Mouse (Mus musculus) neural tube, embryonic 12.5 days (tissue): ENCODE measurements around the gene Ptgfr. TPM values are rescaled to one million over a fixed set of nuclear protein-coding genes. Genes with fewer than 3 reads are reported as not detected.
A peak's percentile ranks its signal among the peaks of the same experiment; 100 is the strongest.

Experiments used
- ATAC-seq: fragments of 200-750 bp; cut with Nextera tagmentation; 2 replicates; pipeline ENCODE4 v1.8.0; 2017; ENCODE audit warnings: low read depth, mild to moderate bottlenecking, moderate TSS enrichment, moderate library complexity; ENCODE audit not compliant: low FRiP score
- H3K27ac ChIP-seq: fragments of 300-500 bp; sonication (generic); 2 replicates; pipeline ENCODE4 v1.5.1; 2016
- H3K27me3 ChIP-seq: fragments of 300-500 bp; sonication (generic); replicated peaks from 2 replicates; pipeline ENCODE4 v1.6.1; 2016; ENCODE audit warnings: mild to moderate bottlenecking
- H3K36me3 ChIP-seq: fragments of 300-500 bp; sonication (generic); 2 replicates; pipeline ENCODE4 v1.6.1; 2016; ENCODE audit warnings: mild to moderate bottlenecking
- H3K4me1 ChIP-seq: fragments of 300-500 bp; sonication (generic); 2 replicates; pipeline ENCODE4 v1.6.1; 2016
- H3K4me2 ChIP-seq: fragments of 300-500 bp; sonication (generic); replicated peaks from 2 replicates; pipeline ENCODE4 v1.6.1; 2016; ENCODE audit warnings: mild to moderate bottlenecking
- H3K4me3 ChIP-seq: fragments of 300-500 bp; sonication (generic); 2 replicates; pipeline ENCODE4 v1.5.1; 2016
- H3K9ac ChIP-seq: fragments of 300-500 bp; sonication (generic); 2 replicates; pipeline ENCODE4 v1.6.1; 2016; ENCODE audit warnings: mild to moderate bottlenecking
- H3K9me3 ChIP-seq: fragments of 300-500 bp; sonication (generic); 2 replicates; pipeline ENCODE4 v1.6.1; 2016; ENCODE audit warnings: mild to moderate bottlenecking
- WGBS: fragments of 180-500 bp; shearing (Covaris S2); methylation state at CpG from one replicate; pipeline ENCODE4 v1.1.7; 2016; 5-methylcytosine and 5-hydroxymethylcytosine counted together
- polyA plus RNA-seq: library from polyadenylated mRNA; unstranded; fragments of >200 nt; fragmentation: Nextera tagmentation; extraction: Ambion mirVana; gene quantifications from 2 replicates; pipeline ENCODE4 v1.2.1, GENCODE M21; 2016

Gene Ptgfr
- polyA plus RNA-seq, result 2.5 and 3.1 TPM in 2 replicates

DNA sequence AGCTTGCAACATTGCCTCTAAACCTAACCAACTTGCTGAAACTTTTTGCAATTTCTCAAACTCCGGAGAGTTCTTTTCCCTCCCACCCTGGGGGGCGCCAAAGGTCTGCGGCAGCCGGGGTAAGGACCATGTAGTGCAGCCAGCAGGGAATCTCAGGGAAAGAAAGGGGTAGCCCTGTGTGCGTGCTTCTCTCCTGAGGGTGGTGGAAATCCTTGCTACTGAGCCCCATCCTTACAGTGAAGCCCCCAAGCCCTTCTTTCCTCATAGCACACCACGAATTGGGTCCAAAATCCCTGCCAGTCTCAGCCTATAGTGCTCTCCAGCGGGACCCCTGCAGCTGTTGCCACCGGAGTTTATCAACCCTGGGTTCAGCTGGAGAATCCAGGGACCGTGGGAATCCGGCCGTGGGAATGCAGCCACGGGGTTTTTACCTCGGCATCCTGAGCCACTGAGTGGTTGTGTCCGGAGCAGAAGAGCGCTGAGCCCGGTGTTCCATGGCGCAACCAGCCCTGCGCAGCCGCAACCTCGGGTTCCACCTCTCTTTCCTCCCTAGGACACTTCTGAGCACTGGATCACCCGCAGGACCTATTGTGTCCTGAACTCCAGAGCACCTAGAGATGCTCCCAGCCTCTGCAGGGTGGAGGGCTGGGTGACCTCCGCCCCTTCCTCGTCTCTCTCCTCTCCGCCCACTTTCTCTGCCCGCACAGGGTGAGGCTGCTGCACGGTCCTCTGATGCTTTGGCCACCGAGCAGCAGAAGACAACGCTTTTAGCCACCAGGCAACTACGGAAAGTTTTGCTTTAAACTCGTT lies at the start of gene Ptgfr:
Gene Ptgfr (minus strand): TSS at position 760 of the 810 bp plus-strand sequence.
- H3K4me2 ChIP-seq, result peak within 1 kb of the TSS; percentile 91
- no peaks in the 10 kb centered on the region for H3K9me3 ChIP-seq
- no peaks in the 10 kb centered on the region for H3K36me3 ChIP-seq
- H3K27me3 ChIP-seq, result 0 out of 2 replicates have a peak, but pooled peaks cover 7% of the 10 kb centered on the region
- ATAC-seq, result peak; percentile 84
- H3K9ac ChIP-seq, result peak within 1 kb of the TSS; percentile 56
- H3K4me1 ChIP-seq, result peaks cover 13% of the 10 kb centered on the region
- under 1% methylated on average over 30 of the region's 30 CpGs for WGBS
- peak within 1 kb of the TSS; percentile 46 for H3K4me3 ChIP-seq
- H3K27ac ChIP-seq, result no peak within 1 kb of the TSS

DNA sequence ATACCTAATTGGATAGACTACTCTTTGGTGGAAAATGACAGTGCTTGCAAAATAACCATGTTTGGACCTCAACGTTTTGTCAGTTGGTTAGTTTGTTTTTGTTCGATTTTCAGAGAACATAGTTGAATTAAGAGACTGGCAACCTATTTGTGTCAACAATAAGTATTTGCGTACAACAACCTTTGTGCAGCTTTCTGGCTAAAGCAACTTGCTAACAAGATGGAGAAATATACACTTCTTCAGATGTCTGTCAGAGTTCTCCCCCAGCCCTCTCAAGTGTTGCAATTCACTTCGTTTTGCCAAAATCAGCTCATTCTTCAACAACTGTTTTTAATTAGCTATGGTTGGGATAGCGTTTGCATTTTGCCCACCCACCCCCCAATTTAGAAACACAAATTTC lies 46.5 kb upstream of the Ptgfr start:
- no peak for ATAC-seq
- Histone ChIP-seq H3K9ac (no peak overlapping the region), H3K9me3 (no peaks in the 10 kb centered on the region), H3K4me1 (no peaks in the 10 kb centered on the region), H3K27ac (no peak overlapping the region), H3K27me3 (no peaks in the 10 kb centered on the region), H3K4me2 (no peak overlapping the region), H3K36me3 (no peaks in the 10 kb centered on the region), H3K4me3 (no peak overlapping the region)
- WGBS, result 73% methylated on average over 5 of the region's 5 CpGs

DNA sequence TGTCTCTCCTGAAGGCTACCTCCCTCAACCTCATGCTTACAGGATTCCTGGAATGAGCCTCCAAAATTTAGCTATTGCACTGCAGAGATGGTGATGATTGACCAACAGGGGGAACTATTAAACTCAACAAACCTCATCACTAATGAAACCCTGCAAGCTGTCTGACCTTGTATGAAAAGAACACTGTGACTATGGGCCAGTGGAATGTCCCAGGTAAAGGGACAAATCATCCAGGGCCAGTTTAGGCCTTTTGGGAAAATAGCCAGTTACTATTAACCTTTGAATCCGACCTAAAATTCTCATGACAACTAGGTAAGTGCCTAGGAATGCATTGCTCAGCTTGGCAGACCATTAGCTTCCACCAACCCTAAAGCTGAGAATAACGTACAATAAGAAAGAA lies 42.6 kb upstream of the Ptgfr start:
- H3K27me3 ChIP-seq, result no peaks in the 10 kb centered on the region
- WGBS, result 60% methylated on average over 2 of the region's 2 CpGs
- H3K4me3 ChIP-seq, result no peak overlapping the region
- no peaks in the 10 kb centered on the region for H3K36me3 ChIP-seq
- H3K4me1 ChIP-seq, result no peaks in the 10 kb centered on the region
- no peak overlapping the region for H3K4me2 ChIP-seq
- ATAC-seq, result no peak
- no peaks in the 10 kb centered on the region for H3K9me3 ChIP-seq
- H3K27ac ChIP-seq, result no peak overlapping the region
- H3K9ac ChIP-seq, result no peak overlapping the region

DNA sequence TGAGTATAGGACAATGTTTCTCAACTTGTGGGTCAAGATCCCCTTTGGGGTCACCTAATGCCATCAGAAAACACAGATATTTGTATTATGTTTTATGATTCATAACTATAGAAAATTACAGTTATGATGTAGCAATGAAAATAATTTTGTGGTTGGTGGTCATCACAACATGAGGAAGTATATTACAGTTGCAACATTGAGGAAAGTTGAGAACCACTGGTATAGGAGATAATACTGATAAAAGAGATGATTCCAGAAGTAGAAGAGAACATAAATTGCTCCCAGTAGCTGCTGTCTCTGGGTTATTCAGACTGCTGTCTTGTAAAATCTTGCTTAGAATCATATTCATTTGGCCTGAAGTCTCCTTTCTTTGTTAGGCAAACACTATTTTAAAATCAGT lies 31.5 kb upstream of the Ptgfr start:
- Histone ChIP-seq H3K4me1 (no peaks in the 10 kb centered on the region), H3K36me3 (no peaks in the 10 kb centered on the region), H3K9ac (no peak overlapping the region), H3K4me2 (no peak overlapping the region), H3K27ac (no peak overlapping the region), H3K27me3 (no peaks in the 10 kb centered on the region), H3K4me3 (no peak overlapping the region), H3K9me3 (no peaks in the 10 kb centered on the region)
- no peak for ATAC-seq

DNA sequence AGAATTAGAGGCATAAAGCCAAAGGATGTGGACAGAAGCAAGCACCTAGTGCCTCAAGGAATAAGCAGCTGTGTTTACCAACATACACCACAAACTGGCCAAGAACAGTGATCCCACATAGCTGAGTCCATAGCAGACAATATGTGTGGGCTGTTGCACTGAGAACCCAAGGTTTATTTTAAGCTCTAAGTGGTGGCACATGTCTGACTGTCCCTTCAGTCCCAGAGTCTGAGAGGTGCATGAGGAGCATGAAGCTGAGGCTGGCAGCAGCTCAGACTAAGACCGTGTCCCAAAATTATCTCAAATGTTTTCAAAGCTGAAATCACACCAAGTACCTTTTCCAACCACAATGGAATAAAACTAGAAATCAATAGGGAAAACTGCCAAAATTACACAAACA lies 13.9 kb upstream of the Ptgfr start:
- H3K4me2 ChIP-seq, result no peak overlapping the region
- H3K27me3 ChIP-seq, result no peaks in the 10 kb centered on the region
- H3K36me3 ChIP-seq, result no peaks in the 10 kb centered on the region
- no peak overlapping the region for H3K9ac ChIP-seq
- H3K9me3 ChIP-seq, result no peaks in the 10 kb centered on the region
- no peak overlapping the region for H3K27ac ChIP-seq
- no peak overlapping the region for H3K4me3 ChIP-seq
- H3K4me1 ChIP-seq, result no peaks in the 10 kb centered on the region
- WGBS, result 97% methylated on average over 1 of the region's 1 CpGs
- no peak for ATAC-seq

DNA sequence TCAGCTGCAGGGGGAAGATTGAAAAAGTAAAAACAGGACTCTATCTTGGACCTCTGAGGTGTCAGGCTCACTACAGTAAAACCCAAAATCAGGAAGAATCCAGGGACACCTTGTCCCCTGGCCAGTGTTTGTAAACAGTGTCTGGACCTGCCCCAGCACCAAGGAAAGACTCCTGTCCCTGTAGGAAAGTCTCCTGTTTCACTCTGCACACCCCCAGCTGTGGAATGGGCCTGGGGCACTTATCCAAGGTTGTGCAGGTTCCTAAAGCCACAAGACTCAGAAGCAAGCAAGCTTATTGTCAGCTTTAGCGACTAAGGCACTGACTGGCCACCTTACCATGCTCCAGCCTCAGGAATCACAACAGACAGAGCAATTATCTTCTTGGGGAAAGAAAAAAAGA lies 13.2 kb upstream of the Ptgfr start:
- H3K27me3 ChIP-seq, result no peaks in the 10 kb centered on the region
- no peak overlapping the region for H3K27ac ChIP-seq
- H3K9ac ChIP-seq, result no peak overlapping the region
- H3K9me3 ChIP-seq, result no peaks in the 10 kb centered on the region
- H3K36me3 ChIP-seq, result no peaks in the 10 kb centered on the region
- no peak overlapping the region for H3K4me3 ChIP-seq
- no peaks in the 10 kb centered on the region for H3K4me1 ChIP-seq
- H3K4me2 ChIP-seq, result no peak overlapping the region
- WGBS, result 68% methylated on average over 1 of the region's 1 CpGs
- no peak for ATAC-seq

DNA sequence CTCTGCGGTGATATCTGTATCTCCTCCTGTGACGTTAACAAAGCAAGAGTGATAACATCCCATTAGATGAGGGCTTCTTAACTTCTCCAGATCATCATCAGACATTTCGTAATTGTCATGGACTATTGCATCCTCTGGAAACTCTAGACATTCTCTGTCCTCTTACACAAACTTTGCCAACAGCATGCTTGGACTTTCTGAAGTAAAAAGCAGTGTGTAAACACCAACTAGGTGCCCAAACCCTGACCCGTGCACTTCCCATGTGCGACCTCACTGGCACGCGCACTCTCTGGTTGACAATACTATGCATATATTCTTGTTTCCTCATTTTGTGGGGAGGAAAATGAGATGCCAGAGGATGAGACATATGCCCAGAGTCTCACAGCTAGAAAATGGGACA lies 8.9 kb upstream of the Ptgfr start:
- Histone ChIP-seq H3K27ac (no peak overlapping the region), H3K36me3 (no peaks in the 10 kb centered on the region), H3K4me1 (no peaks in the 10 kb centered on the region), H3K27me3 (no peaks in the 10 kb centered on the region), H3K4me2 (no peak overlapping the region), H3K9me3 (no peaks in the 10 kb centered on the region), H3K4me3 (no peak overlapping the region), H3K9ac (no peak overlapping the region)
- 90% methylated on average over 7 of the region's 7 CpGs for WGBS
- ATAC-seq, result no peak

DNA sequence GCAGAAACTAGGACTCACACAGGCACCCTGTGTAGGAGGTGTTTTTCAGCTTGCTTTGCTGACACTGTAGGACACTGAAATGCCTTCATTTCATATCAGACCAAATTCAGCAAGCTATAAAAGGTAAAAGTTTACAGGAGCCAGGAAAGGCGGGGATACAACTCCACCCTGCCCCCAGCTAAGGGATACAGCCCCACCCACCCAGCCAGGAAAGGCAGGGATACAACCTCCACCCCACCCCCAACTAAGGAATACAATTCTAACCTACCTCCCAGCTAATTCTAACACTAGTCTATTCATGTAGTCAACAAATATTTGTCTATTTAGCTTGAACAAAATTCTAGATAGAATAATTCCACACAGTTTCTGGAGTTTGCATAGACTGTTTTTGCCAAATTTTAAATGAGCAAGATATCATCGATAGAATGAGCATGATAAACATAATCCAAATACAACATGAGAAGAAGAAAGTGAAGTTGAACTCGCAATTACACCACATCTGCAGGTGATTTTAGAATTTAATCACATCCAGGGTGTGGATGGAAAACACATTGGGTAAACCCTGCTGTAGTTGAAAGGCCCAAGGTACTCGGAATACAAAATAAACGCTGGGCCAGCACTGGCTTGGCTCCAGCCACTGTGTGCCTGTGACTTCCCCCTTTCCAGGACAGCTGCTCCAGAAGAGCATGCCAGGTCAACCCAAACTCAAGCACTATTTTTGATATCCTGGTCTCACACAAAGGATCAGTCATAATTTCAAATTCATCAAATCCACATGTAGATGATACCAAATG lies 7.1 kb upstream of the Ptgfr start:
- Histone ChIP-seq H3K27ac (no peak overlapping the region), H3K4me2 (no peak overlapping the region), H3K4me3 (no peak overlapping the region), H3K36me3 (no peaks in the 10 kb centered on the region), H3K4me1 (no peaks in the 10 kb centered on the region), H3K9ac (no peak overlapping the region), H3K9me3 (no peaks in the 10 kb centered on the region), H3K27me3 (no peaks in the 10 kb centered on the region)
- no peak for ATAC-seq
- WGBS, result 85% methylated on average over 5 of the region's 5 CpGs

DNA sequence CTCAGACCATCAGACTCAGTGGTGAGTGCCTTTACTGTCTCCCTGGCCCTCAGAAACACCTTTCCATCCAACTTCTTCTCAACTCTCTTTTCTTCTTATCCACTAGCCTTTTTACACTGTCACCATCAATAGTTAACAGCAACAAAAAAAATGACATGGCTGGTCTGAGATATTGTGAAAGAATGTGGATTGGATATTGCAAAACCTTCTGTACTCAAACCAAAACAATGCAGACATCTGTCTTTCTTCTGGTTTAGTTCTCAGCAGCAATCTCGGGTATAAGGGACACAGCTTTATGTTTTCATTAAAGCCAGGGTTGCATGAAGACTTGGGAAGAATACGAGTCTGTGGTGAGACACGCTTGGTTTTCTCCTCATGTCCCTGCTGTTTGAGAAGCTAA lies 3.3 kb upstream of the Ptgfr start:
- H3K4me1 ChIP-seq, result peaks cover 13% of the 10 kb centered on the region
- 66% methylated on average over 3 of the region's 3 CpGs for WGBS
- no peaks in the 10 kb centered on the region for H3K36me3 ChIP-seq
- no peak for ATAC-seq
- H3K27me3 ChIP-seq, result 0 out of 2 replicates have a peak, but pooled peaks cover 7% of the 10 kb centered on the region
- no peak overlapping the region for H3K4me3 ChIP-seq
- H3K9me3 ChIP-seq, result no peaks in the 10 kb centered on the region
- no peak overlapping the region for H3K9ac ChIP-seq
- no peak overlapping the region for H3K27ac ChIP-seq
- H3K4me2 ChIP-seq, result no peak overlapping the region

DNA sequence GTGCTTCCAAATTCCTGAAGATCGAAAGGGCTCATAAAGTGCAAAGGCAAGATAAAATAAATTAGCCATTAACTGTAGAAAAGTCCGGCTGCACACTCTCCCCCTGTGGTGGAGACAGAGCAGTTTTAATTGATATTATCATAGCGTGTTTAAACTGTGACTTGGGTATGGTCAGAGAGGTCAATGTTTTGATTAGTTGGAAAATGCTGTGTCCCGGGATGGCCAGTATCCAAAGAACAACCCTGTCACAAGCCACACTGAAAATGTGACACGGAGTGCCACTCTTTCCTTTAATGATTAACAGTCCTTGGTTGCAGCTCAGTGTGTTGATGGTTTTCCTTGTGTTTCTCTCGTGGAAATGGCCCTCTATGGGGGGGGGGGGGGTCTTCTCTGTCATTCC lies 942 bp upstream of the Ptgfr start:
- peaks cover 13% of the 10 kb centered on the region for H3K4me1 ChIP-seq
- H3K9ac ChIP-seq, result no peak overlapping the region
- ATAC-seq, result no peak
- no peak overlapping the region for H3K4me3 ChIP-seq
- WGBS, result 46% methylated on average over 6 of the region's 6 CpGs
- no peaks in the 10 kb centered on the region for H3K9me3 ChIP-seq
- H3K4me2 ChIP-seq, result no peak overlapping the region
- H3K27me3 ChIP-seq, result 0 out of 2 replicates have a peak, but pooled peaks cover 7% of the 10 kb centered on the region
- no peak overlapping the region for H3K27ac ChIP-seq
- H3K36me3 ChIP-seq, result no peaks in the 10 kb centered on the region

DNA sequence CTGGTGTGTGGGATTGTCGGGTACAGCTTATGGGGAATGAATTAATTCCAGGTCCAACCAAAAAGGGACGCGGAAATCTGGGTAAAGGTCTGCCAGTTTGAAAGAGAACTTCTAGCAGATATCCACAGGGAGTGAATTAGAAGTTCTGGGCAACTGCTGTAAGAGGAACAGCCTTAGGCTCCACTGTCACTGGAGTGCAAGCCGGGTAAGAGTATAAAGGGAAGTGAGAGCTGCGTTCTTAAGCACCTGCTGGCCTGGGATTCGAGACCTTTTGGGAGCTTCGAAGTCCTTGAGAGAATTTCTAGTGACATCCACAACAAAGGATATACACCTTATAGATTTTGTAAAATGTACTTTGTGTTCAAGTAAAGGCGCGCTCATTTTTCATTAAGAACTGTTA lies 319 bp upstream of the Ptgfr start:
- no peaks in the 10 kb centered on the region for H3K9me3 ChIP-seq
- H3K4me3 ChIP-seq, result peak overlapping the region; percentile 46
- H3K27ac ChIP-seq, result no peak overlapping the region
- no peaks in the 10 kb centered on the region for H3K36me3 ChIP-seq
- 0 out of 2 replicates have a peak, but pooled peaks cover 7% of the 10 kb centered on the region for H3K27me3 ChIP-seq
- peak overlapping the region; percentile 91 for H3K4me2 ChIP-seq
- H3K9ac ChIP-seq, result 0 out of 2 replicates have a peak overlapping the region, but pooled peaks have one; percentile 56
- H3K4me1 ChIP-seq, result peaks cover 13% of the 10 kb centered on the region
- WGBS, result 49% methylated on average over 9 of the region's 9 CpGs
- no peak for ATAC-seq

DNA sequence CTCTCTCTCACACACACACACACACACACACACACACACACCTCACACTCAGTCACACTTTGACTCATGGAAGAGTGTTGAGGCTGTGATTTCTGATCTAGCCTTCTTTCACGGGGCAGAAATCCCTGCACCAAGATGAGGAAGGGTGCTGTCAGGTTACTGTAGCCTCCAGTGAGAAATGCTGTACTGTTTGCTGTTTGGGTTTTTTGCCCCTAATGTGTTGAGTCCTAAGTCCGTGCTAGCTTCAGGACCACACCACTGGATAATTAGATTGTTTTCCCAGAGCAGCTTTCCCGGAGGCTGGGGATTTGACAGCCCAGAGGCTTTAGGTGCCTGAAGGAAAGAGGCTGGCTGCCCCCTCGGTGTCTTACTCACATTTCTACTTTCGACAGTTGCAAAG lies 979 bp downstream of the Ptgfr start:
- Histone ChIP-seq H3K4me1 (peaks cover 13% of the 10 kb centered on the region), H3K27me3 (0 out of 2 replicates have a peak, but pooled peaks cover 7% of the 10 kb centered on the region), H3K4me2 (peak overlapping the region; percentile 91), H3K9ac (no peak overlapping the region), H3K36me3 (no peaks in the 10 kb centered on the region), H3K27ac (no peak overlapping the region), H3K4me3 (0 out of 2 replicates have a peak overlapping the region, but pooled peaks have one; percentile 46), H3K9me3 (no peaks in the 10 kb centered on the region)
- 8% methylated on average over 5 of the region's 5 CpGs for WGBS
- ATAC-seq, result no peak
